ENCODE assay signal across 10 mouse cellular contexts in genomic region chr11:102051541-102051940, GRCm38 (mm10). TPM values are rescaled to one million over a fixed set of nuclear protein-coding genes. Genes with fewer than 3 reads are reported as not detected.
DNase-seq lines count a peak whose midpoint lies in the region; ATAC-seq and TF ChIP-seq lines count a peak whose summit lies in the region.
"Had no signal": no experiment of that assay in that cellular context is flagged by ENCODE, and none has a peak within 500 bp of the region (broad histone marks: within the 10 kb centered on the region; RNA-seq: fewer than 3 reads in every experiment).

No protein-coding gene starts in this region.

- no peak for ATAC-seq in megakaryocyte, adult 5-6 weeks (ENCODE audit: poor library complexity, severe bottlenecking)

- peak; percentile 69 for DNase-seq in adrenal gland, postnatal 10 days
- DNase-seq in gastrocnemius, adult 8-10 months (ENCODE audit: low spot score in 2 of 2), result peak; percentile 45 to 46
- DNase-seq in heart, postnatal 36 days, result peak; percentile 70 to 74
- DNase-seq in lung, adult 2 months, result peak; percentile 32
- DNase-seq in embryo, embryonic 10.5 days (ENCODE audit: low spot score), result no peak
- no peak for DNase-seq in frontal cortex, postnatal 25 days (ENCODE audit: low spot score in 2 of 2)
- no peak for DNase-seq in layer of hippocampus, adult 2 months (ENCODE audit: low spot score in 2 of 2)

- no peak for TF ChIP-seq POLR2A in lung, adult 2 months (IDR thresholded peaks at IDR 0.05; ENCODE audit: borderline replicate concordance, extremely low read depth, low read depth, low read length)

- 32% methylated on average over 4 of the region's 4 CpGs for WGBS in lung, adult 2 months

- intact Hi-C loops in heart, postnatal 36 days (cut with DNase I), result no loop called here

- TF ChIP-seq CTCF in lung, adult 2 months (IDR thresholded peaks at IDR 0.05; ENCODE audit: insufficient read depth, low read length), result no peak
- no peak for TF ChIP-seq CTCF in layer of hippocampus, adult 2 months (conservative IDR thresholded peaks at IDR 0.05)

- no peak overlapping the region for H3K27ac ChIP-seq in layer of hippocampus, adult 2 months
- H3K27ac ChIP-seq: midbrain, embryonic 12.5 days had no signal

- peaks cover 11% of the 10 kb centered on the region for H3K4me1 ChIP-seq in lung, adult 2 months (ENCODE audit: control insufficient read depth, insufficient read depth, low read length)
- H3K4me1 ChIP-seq: midbrain, embryonic 12.5 days had no signal

- peak overlapping the region; percentile 31 for H3K4me3 ChIP-seq in lung, adult 2 months (replicated peaks; ENCODE audit: extremely low read depth, low read depth, low read length)
- no peak overlapping the region for H3K4me3 ChIP-seq in layer of hippocampus, adult 2 months
- H3K4me3 ChIP-seq: midbrain, embryonic 12.5 days had no signal

RNA-seq across cellular contexts. Expression of gene Cd300lg, which starts 10.2 kb away (rescaled TPM):
- total RNA-seq in adrenal gland, postnatal 10 days (2021), result 10 to 100 TPM; 44.1 to 53.0 TPM
- 10 to 100 TPM; 12.9 to 17.6 (median 15.0) TPM for total RNA-seq in gastrocnemius, adult 8-10 months (2022)
- total RNA-seq in heart, postnatal 36 days (2021), result 10 to 100 TPM; 68.3 to 69.5 TPM
- polyA plus RNA-seq in lung, adult 2 months (2012; rRNA removed), result 7.8 and 12.0 TPM in 2 replicates
- 56.1 and 63.1 TPM in 2 replicates for total RNA-seq in megakaryocyte, adult 5-6 weeks (2015)
- 37.9 and 40.4 TPM in 2 replicates for total RNA-seq in megakaryocyte, adult 5-6 weeks (2017)
- total RNA-seq in layer of hippocampus, adult 2 months (2021), result not detected
- total RNA-seq: G1E had no signal
- polyA plus RNA-seq: G1E had no signal

RNA-seq across cellular contexts. Expression of gene Mpp3, which starts 23.3 kb away (rescaled TPM):
- total RNA-seq in adrenal gland, postnatal 10 days (2021), result 10 to 100 TPM; 11.8 to 16.0 TPM
- total RNA-seq in gastrocnemius, adult 8-10 months (2022), result 10 to 100 TPM; 12.9 to 17.9 (median 15.7) TPM
- 1 to 10 TPM; 1.7 to 1.9 TPM for total RNA-seq in heart, postnatal 36 days (2021)
- 2.4 and 4.0 TPM in 2 replicates for polyA plus RNA-seq in lung, adult 2 months (2012; rRNA removed)
- not detected in 2 replicates for total RNA-seq in megakaryocyte, adult 5-6 weeks (2015)
- total RNA-seq in megakaryocyte, adult 5-6 weeks (2017), result not detected in 2 replicates
- 10 to 100 TPM; 88.3 to 94.4 TPM for total RNA-seq in layer of hippocampus, adult 2 months (2021)
- polyA plus RNA-seq: G1E had no signal

RNA-seq across cellular contexts. Expression of gene Mpp2, which starts 36.8 kb away (rescaled TPM):
- total RNA-seq in adrenal gland, postnatal 10 days (2021), result 10 to 100 TPM in 1 of 2 experiments, 1 to 10 TPM in 1; 8.7 to 10.3 TPM
- total RNA-seq in gastrocnemius, adult 8-10 months (2022), result 1 to 10 TPM in 1 of 4 experiments, under 1 TPM in 3; 0.27 to 1.1 (median 0.57) TPM
- 1 to 10 TPM; 2.1 to 3.1 TPM for total RNA-seq in heart, postnatal 36 days (2021)
- 12.8 and 14.4 TPM in 2 replicates for polyA plus RNA-seq in lung, adult 2 months (2012; rRNA removed)
- 0.02 and 0.57 TPM in 2 replicates for total RNA-seq in megakaryocyte, adult 5-6 weeks (2015)
- total RNA-seq in megakaryocyte, adult 5-6 weeks (2017), result 0.11 TPM in 1 of 2 replicates, not detected in the other
- 100 to 1,000 TPM; 147 to 149 TPM for total RNA-seq in layer of hippocampus, adult 2 months (2021)

RNA-seq across cellular contexts. Expression of gene Ppy, which starts 49.6 kb away (rescaled TPM):
- not detected for total RNA-seq in adrenal gland, postnatal 10 days (2021)
- total RNA-seq in gastrocnemius, adult 8-10 months (2022), result not detected
- total RNA-seq in heart, postnatal 36 days (2021), result not detected
- 6.3 and 9.8 TPM in 2 replicates for polyA plus RNA-seq in lung, adult 2 months (2012; rRNA removed)
- not detected in 2 replicates for total RNA-seq in megakaryocyte, adult 5-6 weeks (2015)
- not detected in 2 replicates for total RNA-seq in megakaryocyte, adult 5-6 weeks (2017)
- total RNA-seq in layer of hippocampus, adult 2 months (2021), result not detected
- total RNA-seq: G1E had no signal
- polyA plus RNA-seq: midbrain, embryonic 12.5 days had no signal

RNA-seq across cellular contexts. Expression of gene Pyy, which starts 56.1 kb away (rescaled TPM):
- total RNA-seq in adrenal gland, postnatal 10 days (2021), result not detected
- not detected for total RNA-seq in gastrocnemius, adult 8-10 months (2022)
- not detected for total RNA-seq in heart, postnatal 36 days (2021)
- polyA plus RNA-seq in lung, adult 2 months (2012; rRNA removed), result 9.6 TPM in 1 of 2 replicates, not detected in the other
- not detected in 2 replicates for total RNA-seq in megakaryocyte, adult 5-6 weeks (2015)
- not detected in 2 replicates for total RNA-seq in megakaryocyte, adult 5-6 weeks (2017)
- total RNA-seq in layer of hippocampus, adult 2 months (2021), result not detected
- total RNA-seq: G1E had no signal
- polyA plus RNA-seq: G1E; midbrain, embryonic 12.5 days had no signal

Comparison
In these comparisons a context has a peak if more than half of its experiments do, and no peak if none do; other contexts are left out.
1. DNase-seq: peak in adrenal gland, postnatal 10 days (single experiment), gastrocnemius, adult 8-10 months (2 of 2), heart, postnatal 36 days (2 of 2) and lung, adult 2 months (single experiment); none in embryo, embryonic 10.5 days (single experiment), frontal cortex, postnatal 25 days (0 of 2) and layer of hippocampus, adult 2 months (0 of 2).
2. RNA of gene Cd300lg, which starts 10.2 kb away (total RNA-seq): 68.3 to 69.5 TPM in heart, postnatal 36 days, 37.9 to 63.1 TPM in megakaryocyte, adult 5-6 weeks, 44.1 to 53.0 TPM in adrenal gland, postnatal 10 days and 12.9 to 17.6 TPM in gastrocnemius, adult 8-10 months; not detected in layer of hippocampus, adult 2 months; every median in the first group is over 10 times any median in the second.
3. RNA of gene Mpp3, which starts 23.3 kb away (total RNA-seq): 88.3 to 94.4 TPM in layer of hippocampus, adult 2 months; 11.8 to 16.0 TPM in adrenal gland, postnatal 10 days, 12.9 to 17.9 TPM in gastrocnemius, adult 8-10 months, 1.7 to 1.9 TPM in heart, postnatal 36 days and not detected in megakaryocyte, adult 5-6 weeks; every median in the first group is over 4 times any median in the second.
4. RNA of gene Mpp2, which starts 36.8 kb away (total RNA-seq): 147 to 149 TPM in layer of hippocampus, adult 2 months; 8.7 to 10.3 TPM in adrenal gland, postnatal 10 days, 2.1 to 3.1 TPM in heart, postnatal 36 days, 0.27 to 1.1 TPM in gastrocnemius, adult 8-10 months and 0.02 to 0.57 TPM in megakaryocyte, adult 5-6 weeks; every median in the first group is over 10 times any median in the second.